Mouse (Mus musculus): ENCODE measurements around the gene Psmb8.

- no peak for TF ChIP-seq POLR2A (IDR thresholded peaks at IDR 0.05; ENCODE audit: extremely low read depth, insufficient read depth, low read length)
- peak; percentile 70 for TF ChIP-seq CTCF (IDR thresholded peaks at IDR 0.05; ENCODE audit: extremely low read depth, insufficient read depth, low read length)
Observed at GRCm38 (mm10) chr17:34249878-34250277, 52.4 kb downstream of the Psmb8 start.
